9 mouse cellular contexts compared by ENCODE assay signal in the genomic region with DNA sequence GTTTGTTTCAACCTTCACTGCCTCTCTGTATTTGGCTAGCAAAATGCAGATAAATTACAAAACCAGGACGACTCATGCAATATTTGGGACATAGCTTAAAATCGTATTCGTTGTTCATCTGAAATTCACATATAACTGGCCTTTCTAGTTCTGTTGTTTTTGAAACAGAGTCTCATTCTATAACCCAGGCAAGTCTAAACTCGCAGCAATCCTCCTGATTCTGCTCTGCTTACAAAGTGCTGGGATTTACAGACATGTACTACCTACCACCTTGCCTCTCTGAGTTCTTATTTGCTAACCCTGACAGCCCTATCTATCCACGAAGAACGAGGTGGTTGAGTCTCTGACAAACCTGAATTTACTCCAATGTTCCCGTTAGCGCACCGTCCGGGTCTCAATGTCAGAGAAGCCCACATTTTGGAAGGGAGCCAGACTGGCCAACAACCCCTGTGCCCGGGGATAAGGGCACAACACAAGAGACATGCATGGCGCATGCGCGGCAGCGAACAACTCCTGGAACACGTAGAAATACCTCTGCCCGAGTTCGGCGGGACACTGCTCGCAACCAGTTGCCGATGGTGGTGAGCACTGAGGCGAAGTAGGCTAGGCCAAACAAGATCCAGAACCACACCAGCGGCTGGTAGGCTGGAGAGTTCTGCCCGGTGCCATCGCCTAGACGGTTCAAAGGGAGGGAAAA. TPM values are rescaled to one million over a fixed set of nuclear protein-coding genes. Genes with fewer than 3 reads are reported as not detected.
DNase-seq lines count a peak whose midpoint lies in the region; ATAC-seq and TF ChIP-seq lines count a peak whose summit lies in the region.
"Had no signal": no experiment of that assay in that cellular context is flagged by ENCODE, and none has a peak within 500 bp of the region (broad histone marks: within the 10 kb centered on the region; RNA-seq: fewer than 3 reads in every experiment).

No protein-coding gene starts in this region.

- DNase-seq in heart, adult 11 months = peak; percentile 93
- DNase-seq in heart, postnatal 36 days = no peak
- peak; percentile 65 for DNase-seq in embryonic facial prominence, embryonic 10.5 days (ENCODE audit: low spot score)
- no peak for DNase-seq in hindbrain, postnatal 0 days (ENCODE audit: low spot score)
- DNase-seq in stomach, postnatal 0 days (ENCODE audit: low spot score) = peak; percentile 57
- DNase-seq in left cerebral cortex, postnatal 36 days (ENCODE audit: low spot score in 2 of 2) = no peak

- no peak overlapping the region for H3K9ac ChIP-seq in hindbrain, postnatal 0 days (replicated peaks; ENCODE audit: low read length)
- no peak overlapping the region for H3K9ac ChIP-seq in liver, embryonic 16.5 days (ENCODE audit: low read depth, low read length)
- peak overlapping the region; percentile 38 for H3K9ac ChIP-seq in stomach, postnatal 0 days (ENCODE audit: low read length)

- TF ChIP-seq EP300 in stomach, postnatal 0 days (optimal IDR thresholded peaks at IDR 0.05) = no peak

- intact Hi-C loops in heart, postnatal 36 days (cut with DNase I) = loop anchor here (10.0 kb wide), 1 partner anchor 268 kb away; no protein-coding TSS in a partner anchor
- intact Hi-C loops in left cerebral cortex, postnatal 36 days (cut with DNase I) = loop anchor here (10.0 kb wide), 1 partner anchor 98 kb away; no protein-coding TSS in a partner anchor

- no peak for ATAC-seq in hindbrain, postnatal 0 days
- no peak for ATAC-seq in liver, embryonic 16.5 days (ENCODE audit: low read depth)
- ATAC-seq in stomach, postnatal 0 days (ENCODE audit: low FRiP score, low TSS enrichment) = no peak
- ATAC-seq in granulocyte monocyte progenitor cell, adult 5-6 weeks (replicated peaks; ENCODE audit: poor library complexity, severe bottlenecking) = no peak

- H3K4me1 ChIP-seq in embryonic facial prominence, embryonic 10.5 days = peaks cover 39% of the 10 kb centered on the region
- H3K4me1 ChIP-seq in hindbrain, postnatal 0 days (ENCODE audit: insufficient read depth, low read length) = 0 out of 2 replicates have a peak, but pooled peaks cover 6% of the 10 kb centered on the region
- H3K4me1 ChIP-seq in liver, embryonic 16.5 days (ENCODE audit: control insufficient read depth, low read depth, low read length) = peaks cover 26% of the 10 kb centered on the region
- H3K4me1 ChIP-seq in stomach, postnatal 0 days (replicated peaks; ENCODE audit: control insufficient read depth, insufficient read depth) = peaks cover 13% of the 10 kb centered on the region

- TF ChIP-seq CTCF in hindbrain, postnatal 0 days (IDR thresholded peaks at IDR 0.05; ENCODE audit: low read depth) = no peak
- TF ChIP-seq CTCF in stomach, postnatal 0 days (IDR thresholded peaks at IDR 0.05; ENCODE audit: low read depth) = no peak

- 8% methylated on average over 26 of the region's 26 CpGs for WGBS in embryonic facial prominence, embryonic 10.5 days
- WGBS in hindbrain, postnatal 0 days = 16% methylated on average over 26 of the region's 26 CpGs
- WGBS in liver, embryonic 16.5 days (ENCODE audit: insufficient replicate concordance) = 15% methylated on average over 26 of the region's 26 CpGs
- WGBS in stomach, postnatal 0 days = 17% methylated on average over 26 of the region's 26 CpGs

- H3K27me3 ChIP-seq in embryonic facial prominence, embryonic 10.5 days (replicated peaks; ENCODE audit: low read depth, poor library complexity, severe bottlenecking) = peaks cover 96% of the 10 kb centered on the region
- peaks cover 40% of the 10 kb centered on the region for H3K27me3 ChIP-seq in hindbrain, postnatal 0 days (ENCODE audit: insufficient read depth, low read length)
- peaks cover 79% of the 10 kb centered on the region for H3K27me3 ChIP-seq in liver, embryonic 16.5 days (ENCODE audit: control insufficient read depth, insufficient read depth, low read depth, low read length)
- H3K27me3 ChIP-seq in stomach, postnatal 0 days (ENCODE audit: control insufficient read depth, insufficient read depth, low read length) = no peaks in the 10 kb centered on the region

- H3K4me2 ChIP-seq in hindbrain, postnatal 0 days (ENCODE audit: low read depth, low read length) = peak overlapping the region; percentile 31; the same call in 1 of the 2 replicates
- 0 out of 2 replicates have a peak overlapping the region, but pooled peaks have one; percentile 2 for H3K4me2 ChIP-seq in liver, embryonic 16.5 days (ENCODE audit: low read depth, low read length)
- H3K4me2 ChIP-seq in stomach, postnatal 0 days (replicated peaks; ENCODE audit: low read depth) = peak overlapping the region; percentile 41

- H3K4me3 ChIP-seq in embryonic facial prominence, embryonic 10.5 days = peak overlapping the region; percentile 47
- no peak overlapping the region for H3K4me3 ChIP-seq in hindbrain, postnatal 0 days (ENCODE audit: low read length)
- H3K4me3 ChIP-seq in liver, embryonic 16.5 days (ENCODE audit: low read depth, low read length) = no peak overlapping the region
- peak overlapping the region; percentile 17 for H3K4me3 ChIP-seq in stomach, postnatal 0 days (ENCODE audit: low read depth, low read length)

- no peaks in the 10 kb centered on the region for H3K36me3 ChIP-seq in embryonic facial prominence, embryonic 10.5 days (replicated peaks)
- no peaks in the 10 kb centered on the region for H3K36me3 ChIP-seq in hindbrain, postnatal 0 days (ENCODE audit: insufficient read depth, low read length)
- no peaks in the 10 kb centered on the region for H3K36me3 ChIP-seq in liver, embryonic 16.5 days (ENCODE audit: control insufficient read depth, insufficient read depth)
- no peaks in the 10 kb centered on the region for H3K36me3 ChIP-seq in stomach, postnatal 0 days (ENCODE audit: control insufficient read depth, insufficient read depth, low read length)

- no peaks in the 10 kb centered on the region for H3K9me3 ChIP-seq in embryonic facial prominence, embryonic 10.5 days
- no peaks in the 10 kb centered on the region for H3K9me3 ChIP-seq in hindbrain, postnatal 0 days (ENCODE audit: low read length)
- no peaks in the 10 kb centered on the region for H3K9me3 ChIP-seq in liver, embryonic 16.5 days (replicated peaks; ENCODE audit: control insufficient read depth, low read length)
- H3K9me3 ChIP-seq in stomach, postnatal 0 days (ENCODE audit: control insufficient read depth, low read length) = no peaks in the 10 kb centered on the region

- no peak overlapping the region; the same call in 1 of the 2 replicates for H3K27ac ChIP-seq in embryonic facial prominence, embryonic 10.5 days (replicated peaks)
- no peak overlapping the region for H3K27ac ChIP-seq in hindbrain, postnatal 0 days
- H3K27ac ChIP-seq in liver, embryonic 16.5 days (ENCODE audit: low read length) = no peak overlapping the region
- H3K27ac ChIP-seq in stomach, postnatal 0 days (replicated peaks) = peak overlapping the region; percentile 88

RNA-seq across cellular contexts. Expression of gene Catsperz, which starts 1.5 kb away (rescaled TPM):
- not detected for total RNA-seq in heart, postnatal 36 days (2021)
- 0.68 and 0.74 TPM in 2 replicates for polyA plus RNA-seq in embryonic facial prominence, embryonic 10.5 days (2016; fragmentation: Nextera tagmentation; extraction: Ambion mirVana)
- total RNA-seq in hindbrain, postnatal 0 days (2014; rRNA removed) = 2.0 TPM in 1 of 2 replicates, not detected in the other
- polyA plus RNA-seq in hindbrain, postnatal 0 days (2015; fragmentation: Nextera tagmentation; extraction: Ambion mirVana) = 2.9 and 3.7 TPM in 2 replicates
- polyA plus RNA-seq in liver, embryonic 16.5 days (2015; fragmentation: Nextera tagmentation; extraction: Ambion mirVana) = 0.16 and 0.50 TPM in 2 replicates
- polyA plus RNA-seq in stomach, postnatal 0 days (2015; fragmentation: Nextera tagmentation; extraction: Ambion mirVana) = 3.7 and 4.5 TPM in 2 replicates
- total RNA-seq in granulocyte monocyte progenitor cell, adult 5-6 weeks (2014; fragmentation: Nextera tagmentation) = 3.0 TPM in 1 of 2 replicates, not detected in the other
- total RNA-seq in granulocyte monocyte progenitor cell, adult 5-6 weeks (2017) = 2.8 and 4.5 TPM in 2 replicates
- 10 to 100 TPM; 23.8 to 30.8 TPM for total RNA-seq in left cerebral cortex, postnatal 36 days (2021)
- total RNA-seq: common myeloid progenitor, adult 5-6 weeks had no signal

RNA-seq across cellular contexts. Expression of gene Esrra, which starts 5.1 kb away (rescaled TPM):
- total RNA-seq in heart, postnatal 36 days (2021) = 100 to 1,000 TPM; 146 to 154 TPM
- polyA plus RNA-seq in embryonic facial prominence, embryonic 10.5 days (2016; fragmentation: Nextera tagmentation; extraction: Ambion mirVana) = 7.9 and 8.9 TPM in 2 replicates
- total RNA-seq in hindbrain, postnatal 0 days (2014; rRNA removed) = 47.0 and 61.6 TPM in 2 replicates
- polyA plus RNA-seq in hindbrain, postnatal 0 days (2015; fragmentation: Nextera tagmentation; extraction: Ambion mirVana) = 11.8 and 12.3 TPM in 2 replicates
- 3.6 and 4.8 TPM in 2 replicates for polyA plus RNA-seq in liver, embryonic 16.5 days (2015; fragmentation: Nextera tagmentation; extraction: Ambion mirVana)
- polyA plus RNA-seq in stomach, postnatal 0 days (2015; fragmentation: Nextera tagmentation; extraction: Ambion mirVana) = 20.4 and 20.8 TPM in 2 replicates
- total RNA-seq in granulocyte monocyte progenitor cell, adult 5-6 weeks (2014; fragmentation: Nextera tagmentation) = 10.7 and 29.3 TPM in 2 replicates
- total RNA-seq in granulocyte monocyte progenitor cell, adult 5-6 weeks (2017) = 15.5 and 18.6 TPM in 2 replicates
- total RNA-seq in left cerebral cortex, postnatal 36 days (2021) = 10 to 100 TPM; 60.6 to 66.4 TPM

RNA-seq across cellular contexts. Expression of gene Kcnk4, which starts 7.6 kb away (rescaled TPM):
- total RNA-seq in heart, postnatal 36 days (2021) = not detected
- 0.23 TPM in 1 of 2 replicates, not detected in the other for polyA plus RNA-seq in embryonic facial prominence, embryonic 10.5 days (2016; fragmentation: Nextera tagmentation; extraction: Ambion mirVana)
- 13.3 and 17.6 TPM in 2 replicates for total RNA-seq in hindbrain, postnatal 0 days (2014; rRNA removed)
- polyA plus RNA-seq in hindbrain, postnatal 0 days (2015; fragmentation: Nextera tagmentation; extraction: Ambion mirVana) = 15.9 and 21.7 TPM in 2 replicates
- polyA plus RNA-seq in liver, embryonic 16.5 days (2015; fragmentation: Nextera tagmentation; extraction: Ambion mirVana) = 0.04 and 0.11 TPM in 2 replicates
- 0.75 and 0.98 TPM in 2 replicates for polyA plus RNA-seq in stomach, postnatal 0 days (2015; fragmentation: Nextera tagmentation; extraction: Ambion mirVana)
- total RNA-seq in granulocyte monocyte progenitor cell, adult 5-6 weeks (2014; fragmentation: Nextera tagmentation) = not detected in 2 replicates
- total RNA-seq in granulocyte monocyte progenitor cell, adult 5-6 weeks (2017) = not detected in 2 replicates
- 10 to 100 TPM; 34.9 to 37.0 TPM for total RNA-seq in left cerebral cortex, postnatal 36 days (2021)
- total RNA-seq: common myeloid progenitor, adult 5-6 weeks had no signal

RNA-seq across cellular contexts. Expression of gene Bad, which starts 15.0 kb away (rescaled TPM):
- total RNA-seq in heart, postnatal 36 days (2021) = 10 to 100 TPM; 22.0 to 24.7 TPM
- 53.4 and 55.1 TPM in 2 replicates for polyA plus RNA-seq in embryonic facial prominence, embryonic 10.5 days (2016; fragmentation: Nextera tagmentation; extraction: Ambion mirVana)
- total RNA-seq in hindbrain, postnatal 0 days (2014; rRNA removed) = 58.2 and 67.0 TPM in 2 replicates
- 86.6 and 88.0 TPM in 2 replicates for polyA plus RNA-seq in hindbrain, postnatal 0 days (2015; fragmentation: Nextera tagmentation; extraction: Ambion mirVana)
- polyA plus RNA-seq in liver, embryonic 16.5 days (2015; fragmentation: Nextera tagmentation; extraction: Ambion mirVana) = 24.8 and 25.2 TPM in 2 replicates
- 79.0 and 82.8 TPM in 2 replicates for polyA plus RNA-seq in stomach, postnatal 0 days (2015; fragmentation: Nextera tagmentation; extraction: Ambion mirVana)
- 26.7 and 34.5 TPM in 2 replicates for total RNA-seq in granulocyte monocyte progenitor cell, adult 5-6 weeks (2014; fragmentation: Nextera tagmentation)
- total RNA-seq in granulocyte monocyte progenitor cell, adult 5-6 weeks (2017) = 48.8 and 69.0 TPM in 2 replicates
- 10 to 100 TPM; 36.6 to 42.6 TPM for total RNA-seq in left cerebral cortex, postnatal 36 days (2021)

RNA-seq across cellular contexts. Expression of gene Gpr137, which starts 15.6 kb away (rescaled TPM):
- 10 to 100 TPM; 37.3 to 39.1 TPM for total RNA-seq in heart, postnatal 36 days (2021)
- polyA plus RNA-seq in embryonic facial prominence, embryonic 10.5 days (2016; fragmentation: Nextera tagmentation; extraction: Ambion mirVana) = 26.9 and 27.5 TPM in 2 replicates
- total RNA-seq in hindbrain, postnatal 0 days (2014; rRNA removed) = 122 and 129 TPM in 2 replicates
- 65.6 and 68.7 TPM in 2 replicates for polyA plus RNA-seq in hindbrain, postnatal 0 days (2015; fragmentation: Nextera tagmentation; extraction: Ambion mirVana)
- polyA plus RNA-seq in liver, embryonic 16.5 days (2015; fragmentation: Nextera tagmentation; extraction: Ambion mirVana) = 5.2 and 5.3 TPM in 2 replicates
- 24.7 and 28.7 TPM in 2 replicates for polyA plus RNA-seq in stomach, postnatal 0 days (2015; fragmentation: Nextera tagmentation; extraction: Ambion mirVana)
- total RNA-seq in granulocyte monocyte progenitor cell, adult 5-6 weeks (2014; fragmentation: Nextera tagmentation) = 15.0 and 18.5 TPM in 2 replicates
- 14.9 and 15.8 TPM in 2 replicates for total RNA-seq in granulocyte monocyte progenitor cell, adult 5-6 weeks (2017)
- total RNA-seq in left cerebral cortex, postnatal 36 days (2021) = 100 to 1,000 TPM in 1 of 2 experiments, 10 to 100 TPM in 1; 94.1 to 108 TPM

Comparison
In these comparisons a context has a peak if more than half of its experiments do, and no peak if none do; other contexts are left out.
1. DNase-seq: peak in heart, adult 11 months (single experiment), embryonic facial prominence, embryonic 10.5 days (single experiment) and stomach, postnatal 0 days (single experiment); none in heart, postnatal 36 days (0 of 2), hindbrain, postnatal 0 days (single experiment) and left cerebral cortex, postnatal 36 days (0 of 2).
2. H3K4me3 ChIP-seq: peak in embryonic facial prominence, embryonic 10.5 days (single experiment) and stomach, postnatal 0 days (single experiment); none in hindbrain, postnatal 0 days (single experiment) and liver, embryonic 16.5 days (single experiment).
3. RNA of gene Kcnk4, which starts 7.6 kb away (total RNA-seq): 34.9 to 37.0 TPM in left cerebral cortex, postnatal 36 days and 13.3 to 17.6 TPM in hindbrain, postnatal 0 days; not detected in heart, postnatal 36 days and not detected in granulocyte monocyte progenitor cell, adult 5-6 weeks; every median in the first group is over 10 times any median in the second.
4. Peak in every context shown above with its lines, with median percentiles within 50 percentile points of each other: H3K4me2 ChIP-seq.